Mouse (Mus musculus) cortical plate, adult 2 months (tissue): ENCODE measurements around the gene Ccdc163. TPM values are rescaled to one million over a fixed set of nuclear protein-coding genes. Genes with fewer than 3 reads are reported as not detected.

Experiments
- H3K27ac ChIP-seq: fragments of 200-500 bp; 2 replicates; pipeline ENCODE4 v1.5.1; 2012; ENCODE audit warnings: low read length, control low read depth, inconsistent platforms; ENCODE audit not compliant: insufficient read depth
- H3K4me1 ChIP-seq: fragments of 200-500 bp; 2 replicates; pipeline ENCODE4 v1.6.1; 2011; ENCODE audit warnings: low read length; ENCODE audit not compliant: control insufficient read depth, insufficient read depth
- H3K4me3 ChIP-seq: fragments of 200-500 bp; 2 replicates; pipeline ENCODE4 v1.5.1; 2011; ENCODE audit warnings: mild to moderate bottlenecking, low read length, control low read depth; ENCODE audit not compliant: insufficient read depth
- CTCF ChIP-seq: fragments of 200-500 bp; IDR thresholded peaks from 2 replicates; pipeline ENCODE4 v1.5.1; 2011; ENCODE audit warnings: mild to moderate bottlenecking, control low read depth, low read length; ENCODE audit not compliant: insufficient read depth; ENCODE audit errors: extremely low read depth
- POLR2A ChIP-seq: fragments of 200-500 bp; IDR thresholded peaks from 2 replicates; pipeline ENCODE4 v1.6.1; 2011; ENCODE audit warnings: mild to moderate bottlenecking, low read length, control low read depth; ENCODE audit not compliant: insufficient read depth; ENCODE audit errors: extremely low read depth
- polyA plus RNA-seq: library from polyadenylated mRNA; depleted of rRNA; stranded (reverse); fragments of >200 nt; gene quantifications from 2 replicates; pipeline ENCODE4 v1.2.3, GENCODE M21; 2012; rRNA removed

Gene Ccdc163
- polyA plus RNA-seq, 1 experiment = 19.3 TPM

DNA sequence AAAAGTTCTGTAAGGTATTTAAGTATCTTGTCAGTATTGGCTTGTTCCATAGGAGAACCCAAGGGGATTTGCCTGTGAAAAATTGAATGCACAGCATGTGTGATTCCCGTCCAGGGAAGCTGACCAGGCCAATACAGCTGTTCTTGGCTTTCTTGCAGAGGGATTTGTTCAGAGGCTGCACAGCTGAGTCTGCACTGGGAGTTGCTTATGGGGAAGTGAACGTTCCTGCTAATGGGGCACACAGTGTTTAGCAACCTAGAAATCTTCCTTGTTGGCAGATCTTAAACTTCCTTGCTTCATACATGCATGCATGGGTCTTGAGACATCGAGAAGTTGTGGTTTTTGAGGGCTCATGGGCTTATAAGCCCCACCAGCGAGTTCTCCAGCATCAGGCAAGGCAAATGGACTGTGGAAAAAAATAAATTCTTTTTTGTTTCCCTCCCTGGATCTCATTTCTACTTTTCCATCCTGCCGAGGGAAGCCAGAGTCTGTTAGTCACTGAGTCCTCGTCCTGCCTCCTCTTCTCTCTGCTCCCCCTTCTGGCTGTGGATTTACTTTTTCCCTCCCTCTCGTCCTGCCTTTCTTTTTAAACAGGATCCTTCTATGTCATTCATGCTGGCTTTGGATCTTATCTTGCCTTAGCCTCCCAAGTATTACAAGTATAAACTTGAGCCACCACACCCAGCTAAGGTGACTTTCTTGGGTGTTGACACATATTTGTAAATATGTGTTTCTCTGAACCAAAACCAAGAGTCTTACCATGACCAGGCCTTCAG is 79.9 kb downstream of the Ccdc163 start:
- no peak overlapping the region for H3K27ac ChIP-seq

DNA sequence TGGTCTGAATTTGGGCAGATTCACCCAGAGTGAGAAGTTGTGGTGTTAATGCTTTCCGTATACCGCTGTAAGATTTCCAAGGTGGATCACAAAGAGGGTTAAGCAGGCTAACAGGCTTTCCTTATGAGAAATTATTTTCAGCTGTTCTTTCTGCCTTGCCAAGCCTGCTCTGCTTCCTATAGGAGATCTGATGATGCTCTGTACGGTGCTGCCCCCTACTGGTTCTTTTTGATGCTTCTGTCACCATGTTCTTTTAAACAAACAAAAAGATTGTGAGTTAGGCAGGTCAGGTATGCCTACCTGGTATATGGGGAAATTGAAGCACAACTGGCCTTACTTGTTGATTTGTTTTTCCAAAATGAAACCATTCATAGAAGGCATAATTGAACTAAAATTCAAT is 80.6 kb downstream of the Ccdc163 start:
- TF ChIP-seq POLR2A (no peak), CTCF (peak; percentile 84)
- Histone ChIP-seq H3K4me3 (no peak overlapping the region), H3K27ac (no peak overlapping the region), H3K4me1 (no peaks in the 10 kb centered on the region; the same call in 1 of the 2 replicates)

More for the DNA sequence above, 79.9 kb downstream of the Ccdc163 start:
- Histone ChIP-seq H3K4me3 (no peak overlapping the region), H3K4me1 (no peaks in the 10 kb centered on the region; the same call in 1 of the 2 replicates)
- TF ChIP-seq POLR2A (no peak), CTCF (peak; percentile 30; the same call in 1 of the 2 replicates)

DNA sequence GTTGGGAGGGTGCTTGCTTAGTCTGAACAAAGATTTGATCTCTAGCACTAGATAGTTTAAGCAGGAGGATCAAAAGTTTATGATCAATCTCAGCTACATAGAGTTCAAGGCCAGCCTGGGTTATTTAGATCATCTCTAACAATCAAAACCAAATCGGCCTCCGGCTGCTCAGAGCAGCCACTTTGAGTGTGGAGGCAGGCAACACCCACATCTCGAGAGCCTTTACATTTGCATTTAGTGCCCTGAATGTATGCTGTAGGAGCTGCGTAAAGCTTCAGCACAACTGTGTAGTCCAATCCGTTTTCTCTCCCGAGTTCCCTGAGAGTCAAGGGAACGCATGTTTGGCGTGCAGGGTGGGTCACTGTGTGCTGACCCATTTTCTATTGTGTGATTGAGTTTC is 84.1 kb downstream of the Ccdc163 start:
- no peak overlapping the region for H3K27ac ChIP-seq
- no peaks in the 10 kb centered on the region; the same call in 1 of the 2 replicates for H3K4me1 ChIP-seq
- no peak overlapping the region for H3K4me3 ChIP-seq
- no peak for TF ChIP-seq CTCF
- no peak for TF ChIP-seq POLR2A

DNA sequence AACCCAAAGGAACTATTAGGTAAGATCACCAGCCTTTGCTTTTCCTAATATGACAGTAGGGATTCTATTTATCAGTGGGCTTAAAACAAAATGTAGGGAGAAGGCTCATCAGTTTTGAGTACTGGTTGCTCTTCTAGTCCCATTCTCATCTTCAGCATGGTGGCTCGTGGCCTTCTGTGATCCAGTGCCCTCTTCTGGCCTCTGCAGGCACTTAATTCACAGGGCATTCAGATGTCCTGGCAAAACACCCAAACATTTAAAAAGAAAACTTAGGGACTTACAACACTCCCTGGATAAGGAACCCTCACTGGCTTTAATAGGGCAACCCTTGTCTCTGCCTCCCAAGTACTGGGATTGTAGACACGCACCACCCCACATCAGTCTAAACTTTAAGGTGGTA is 86.0 kb downstream of the Ccdc163 start:
- no peaks in the 10 kb centered on the region for H3K4me1 ChIP-seq
- TF ChIP-seq CTCF (0 out of 2 replicates have a peak, but pooled peaks have one; percentile 3), POLR2A (no peak)
- H3K4me3 ChIP-seq = no peak overlapping the region
- no peak overlapping the region for H3K27ac ChIP-seq

- TF ChIP-seq CTCF = no peak
- TF ChIP-seq POLR2A = no peak
- Histone ChIP-seq H3K27ac (no peak overlapping the region), H3K4me1 (no peaks in the 10 kb centered on the region), H3K4me3 (no peak overlapping the region)
Observed at GRCm38 (mm10) chr4:116796442-116797110, 88.3 kb downstream of the Ccdc163 start.

- H3K4me3 ChIP-seq = no peak overlapping the region
- no peaks in the 10 kb centered on the region for H3K4me1 ChIP-seq
- no peak overlapping the region for H3K27ac ChIP-seq
- TF ChIP-seq POLR2A (no peak), CTCF (peak; percentile 34)
Observed at GRCm38 (mm10) chr4:116799901-116800300, 91.6 kb downstream of the Ccdc163 start.

Other genes with a start within 250 kb of the Ccdc163 start
- gene Mast2, start 244.3 kb upstream of the Ccdc163 start, polyA plus RNA-seq = 87.3 and 98.0 TPM in 2 replicates
- 7.0 and 7.9 TPM in 2 replicates for gene Ipp, start 201.0 kb upstream of the Ccdc163 start, polyA plus RNA-seq
- 8.4 and 9.0 TPM in 2 replicates for gene Tmem69, start 152.6 kb upstream of the Ccdc163 start, polyA plus RNA-seq
- 33.8 and 40.6 TPM in 2 replicates for gene Gpbp1l1, start 150.9 kb upstream of the Ccdc163 start, polyA plus RNA-seq
- gene Ccdc17, start 111.9 kb upstream of the Ccdc163 start, polyA plus RNA-seq = 5.0 and 8.3 TPM in 2 replicates
- 23.5 and 25.1 TPM in 2 replicates for gene Nasp, start 80.6 kb upstream of the Ccdc163 start, polyA plus RNA-seq
- 519 and 547 TPM in 2 replicates for gene Akr1a1, start 56.8 kb upstream of the Ccdc163 start, polyA plus RNA-seq
- gene Prdx1, start 23.0 kb upstream of the Ccdc163 start, polyA plus RNA-seq = 222 and 249 TPM in 2 replicates
- gene Mmachc, start 103 bp upstream of the Ccdc163 start, polyA plus RNA-seq = 15.6 and 18.7 TPM in 2 replicates
- gene Tesk2, start 12.4 kb downstream of the Ccdc163 start, polyA plus RNA-seq = 6.8 and 7.5 TPM in 2 replicates
- 21.6 and 22.2 TPM in 2 replicates for gene Toe1, start 99.1 kb downstream of the Ccdc163 start, polyA plus RNA-seq
- gene Mutyh, start 99.2 kb downstream of the Ccdc163 start, polyA plus RNA-seq = 5.7 and 5.9 TPM in 2 replicates
- 1.4 and 1.9 TPM in 2 replicates for gene Hpdl, start 113.2 kb downstream of the Ccdc163 start, polyA plus RNA-seq
- gene Zswim5, start 168.9 kb downstream of the Ccdc163 start, polyA plus RNA-seq = 6.0 and 6.3 TPM in 2 replicates